Mouse (Mus musculus): ENCODE data around the gene Odf3l1. TPM values are rescaled to one million over a fixed set of nuclear protein-coding genes. Genes with fewer than 3 reads are reported as not detected.

Gene Odf3l1
- polyA plus RNA-seq, 1 experiment: 0.96 TPM

- no peak for DNase-seq (ENCODE audit: low spot score)
These were observed 19.8 kb downstream of the Odf3l1 start for GRCm38 (mm10) chr9:56844644-56845043.

- DNase-seq (ENCODE audit: low spot score): no peak
These were observed 20.7 kb downstream of the Odf3l1 start for GRCm38 (mm10) chr9:56843679-56844188.

- DNase-seq (ENCODE audit: low spot score): no peak
These were observed 22.2 kb downstream of the Odf3l1 start for GRCm38 (mm10) chr9:56842303-56842719.

- DNase-seq (ENCODE audit: low spot score): no peak
These were observed 22.6 kb downstream of the Odf3l1 start for GRCm38 (mm10) chr9:56841864-56842263.

- DNase-seq (ENCODE audit: low spot score): no peak
These were observed 23.8 kb downstream of the Odf3l1 start for GRCm38 (mm10) chr9:56840721-56841120.

GRCm38 (mm10) chr9:56835152-56835551 is 29.3 kb downstream of the Odf3l1 start:
- no peak for DNase-seq (ENCODE audit: low spot score)

- DNase-seq (ENCODE audit: low spot score): no peak
These were observed 31.6 kb downstream of the Odf3l1 start for GRCm38 (mm10) chr9:56832900-56833299.

GRCm38 (mm10) chr9:56831904-56832303 is 32.6 kb downstream of the Odf3l1 start:
- no peak for DNase-seq (ENCODE audit: low spot score)

GRCm38 (mm10) chr9:56830162-56830561 is 34.3 kb downstream of the Odf3l1 start:
- DNase-seq (ENCODE audit: low spot score): no peak

- DNase-seq (ENCODE audit: low spot score): no peak
These were observed 35.6 kb downstream of the Odf3l1 start for GRCm38 (mm10) chr9:56828841-56829240.

- DNase-seq (ENCODE audit: low spot score): no peak
These were observed 36.3 kb downstream of the Odf3l1 start for GRCm38 (mm10) chr9:56828146-56828545.

GRCm38 (mm10) chr9:56825476-56826213 is 38.8 kb downstream of the Odf3l1 start:
- no peak for DNase-seq (ENCODE audit: low spot score)

GRCm38 (mm10) chr9:56824900-56825299 is 39.6 kb downstream of the Odf3l1 start:
- no peak for DNase-seq (ENCODE audit: low spot score)

- no peak for DNase-seq (ENCODE audit: low spot score)
These were observed 53.6 kb downstream of the Odf3l1 start for GRCm38 (mm10) chr9:56810916-56811315.

GRCm38 (mm10) chr9:56807990-56808389 is 56.5 kb downstream of the Odf3l1 start:
- DNase-seq (ENCODE audit: low spot score): no peak

- no peak for DNase-seq (ENCODE audit: low spot score)
These were observed 61.3 kb downstream of the Odf3l1 start for GRCm38 (mm10) chr9:56803146-56803545.

Other genes with a start within 250 kb of the Odf3l1 start
- 3.0 and 3.8 TPM in 2 replicates for gene Lingo1, start 68.2 kb downstream of the Odf3l1 start, polyA plus RNA-seq (2012; rRNA removed)
- gene Cspg4, start 354 bp upstream of the Odf3l1 start, polyA plus RNA-seq (2012; rRNA removed): 27.7 and 39.1 TPM in 2 replicates
- 21.3 and 24.1 TPM in 2 replicates for gene Snx33, start 63.7 kb upstream of the Odf3l1 start, polyA plus RNA-seq (2012; rRNA removed)
- 121 and 136 TPM in 2 replicates for gene Imp3, start 72.8 kb upstream of the Odf3l1 start, polyA plus RNA-seq (2012; rRNA removed)
- gene Snupn, start 86.2 kb upstream of the Odf3l1 start, polyA plus RNA-seq (2012; rRNA removed): 11.3 and 13.0 TPM in 2 replicates
- gene Ptpn9, start 130.2 kb upstream of the Odf3l1 start, polyA plus RNA-seq (2012; rRNA removed): 26.2 TPM in 2 replicates
- gene Sin3a, start 207.4 kb upstream of the Odf3l1 start, polyA plus RNA-seq (2012; rRNA removed): 32.3 TPM in 2 replicates